ENCODE assay signal across 7 mouse cellular contexts in genomic region chr9:105642460-105643371, GRCm38 (mm10). TPM values are rescaled to one million over a fixed set of nuclear protein-coding genes. Genes with fewer than 3 reads are reported as not detected.
A peak's percentile ranks its signal among the peaks of the same experiment; 100 is the strongest.
DNase-seq lines count a peak whose midpoint lies in the region; ATAC-seq lines count a peak whose summit lies in the region.

Pik3r4 (plus strand) TSS chr9:105642978.

- H3K9me3 ChIP-seq in embryonic facial prominence, embryonic 11.5 days (replicated peaks; ENCODE audit: control insufficient read depth, low read length): no peaks in the 10 kb centered on the region
- H3K9me3 ChIP-seq in limb, embryonic 10.5 days (replicated peaks): no peaks in the 10 kb centered on the region
- no peaks in the 10 kb centered on the region for H3K9me3 ChIP-seq in midbrain, embryonic 13.5 days

- WGBS in embryonic facial prominence, embryonic 11.5 days: 5% methylated on average over 37 of the region's 37 CpGs
- WGBS in limb, embryonic 10.5 days: 7% methylated on average over 37 of the region's 37 CpGs
- 5% methylated on average over 37 of the region's 37 CpGs for WGBS in midbrain, embryonic 13.5 days

- peak; percentile 91 for DNase-seq in adrenal gland, postnatal 14 days
- peak; percentile 96 for DNase-seq in embryonic facial prominence, embryonic 11.5 days (ENCODE audit: low spot score)
- peak; percentile 90 for DNase-seq in kidney, adult 11 months
- peak; percentile 84 for DNase-seq in limb, embryonic 10.5 days (ENCODE audit: low spot score)
- peak; percentile 80 for DNase-seq in spleen, adult 12 weeks (ENCODE audit: low spot score)

- no peaks in the 10 kb centered on the region for H3K27me3 ChIP-seq in embryonic facial prominence, embryonic 11.5 days (ENCODE audit: control insufficient read depth, insufficient read depth, low read length)
- no peaks in the 10 kb centered on the region for H3K27me3 ChIP-seq in limb, embryonic 10.5 days (ENCODE audit: low read depth, poor library complexity, severe bottlenecking)
- no peaks in the 10 kb centered on the region for H3K27me3 ChIP-seq in midbrain, embryonic 13.5 days

- no peak within 1 kb of the TSS for H3K27ac ChIP-seq in embryonic facial prominence, embryonic 11.5 days (replicated peaks; ENCODE audit: low read depth, low read length)
- peak within 1 kb of the TSS; percentile 81 for H3K27ac ChIP-seq in limb, embryonic 10.5 days
- H3K27ac ChIP-seq in midbrain, embryonic 13.5 days: peak within 1 kb of the TSS; percentile 69

- peak within 1 kb of the TSS; percentile 64 for H3K4me2 ChIP-seq in embryonic facial prominence, embryonic 11.5 days (ENCODE audit: low read depth, low read length)
- H3K4me2 ChIP-seq in midbrain, embryonic 13.5 days (replicated peaks): peak within 1 kb of the TSS; percentile 84

- peak within 1 kb of the TSS; percentile 90 for H3K4me3 ChIP-seq in embryonic facial prominence, embryonic 11.5 days (ENCODE audit: low read depth, low read length)
- peak within 1 kb of the TSS; percentile 71 for H3K4me3 ChIP-seq in limb, embryonic 10.5 days
- H3K4me3 ChIP-seq in midbrain, embryonic 13.5 days (replicated peaks): peak within 1 kb of the TSS; percentile 73

- peak within 1 kb of the TSS; percentile 85 for H3K9ac ChIP-seq in embryonic facial prominence, embryonic 11.5 days (replicated peaks; ENCODE audit: low read length)
- H3K9ac ChIP-seq in midbrain, embryonic 13.5 days (replicated peaks): peak within 1 kb of the TSS; percentile 85

- peak; percentile 90 for ATAC-seq in embryonic facial prominence, embryonic 11.5 days (replicated peaks; ENCODE audit: insufficient number of reproducible peaks, low FRiP score, low TSS enrichment, low read depth)
- ATAC-seq in granulocyte monocyte progenitor cell, adult 5-6 weeks (replicated peaks; ENCODE audit: poor library complexity, severe bottlenecking): peak; percentile 99
- peak; percentile 96 for ATAC-seq in midbrain, embryonic 13.5 days

- H3K36me3 ChIP-seq in embryonic facial prominence, embryonic 11.5 days (replicated peaks; ENCODE audit: control insufficient read depth, insufficient read depth, low read depth, low read length): no peaks in the 10 kb centered on the region
- peaks cover 27% of the 10 kb centered on the region for H3K36me3 ChIP-seq in limb, embryonic 10.5 days
- peaks cover 24% of the 10 kb centered on the region for H3K36me3 ChIP-seq in midbrain, embryonic 13.5 days

- no peaks in the 10 kb centered on the region for H3K4me1 ChIP-seq in embryonic facial prominence, embryonic 11.5 days (ENCODE audit: control insufficient read depth, insufficient read depth, low read length)
- peaks cover 7% of the 10 kb centered on the region for H3K4me1 ChIP-seq in limb, embryonic 10.5 days
- peaks cover 35% of the 10 kb centered on the region for H3K4me1 ChIP-seq in midbrain, embryonic 13.5 days (replicated peaks)

RNA-seq across cellular contexts. Expression of gene Pik3r4, which starts in this region (rescaled TPM):
- total RNA-seq in adrenal gland, postnatal 14 days (2021): 30.4 and 32.8 TPM in 2 replicates
- 26.8 and 28.4 TPM in 2 replicates for polyA plus RNA-seq in embryonic facial prominence, embryonic 11.5 days (2014; fragmentation: Nextera tagmentation; extraction: Ambion mirVana)
- total RNA-seq in granulocyte monocyte progenitor cell, adult 5-6 weeks (2014; fragmentation: Nextera tagmentation): 31.6 and 47.0 TPM in 2 replicates
- total RNA-seq in granulocyte monocyte progenitor cell, adult 5-6 weeks (2017): 24.3 and 30.2 TPM in 2 replicates
- 23.7 and 26.6 TPM in 2 replicates for polyA plus RNA-seq in limb, embryonic 10.5 days (2016; fragmentation: Nextera tagmentation; extraction: Ambion mirVana)
- polyA plus RNA-seq in midbrain, embryonic 13.5 days (2015; fragmentation: Nextera tagmentation; extraction: Ambion mirVana): 20.0 and 21.3 TPM in 2 replicates
